Mouse (Mus musculus): ENCODE data around the gene Fam104a. TPM values are rescaled to one million over a fixed set of nuclear protein-coding genes. Genes with fewer than 3 reads are reported as not detected.

Fam104a gene
- total and polyA plus RNA-seq, 3 experiments, result 33.6 to 38.1 TPM; not detected in 1

DNA sequence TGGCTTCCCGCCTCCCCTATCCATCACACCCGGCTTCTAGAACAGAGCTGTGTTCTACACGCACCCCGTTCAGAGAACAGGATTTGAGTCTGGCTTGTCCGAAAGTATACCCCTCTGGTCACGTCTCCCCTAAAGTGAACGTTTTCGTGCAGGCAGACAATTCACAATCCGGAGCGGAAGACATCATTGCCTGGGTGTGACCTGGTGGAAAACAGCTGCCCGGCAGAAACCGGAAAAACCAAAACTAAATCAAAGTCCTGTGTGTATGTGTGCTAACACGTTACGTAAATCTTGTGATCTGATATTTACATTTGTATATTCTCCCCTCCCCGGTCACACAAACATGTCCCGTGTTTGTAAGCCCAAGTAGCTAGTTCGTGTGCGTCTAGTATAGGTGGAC is 58.5 kb downstream of the Fam104a start:
- no peak for DNase-seq (ENCODE audit: low read depth, low spot score)
- peaks cover 0 to 3% of the 10 kb centered on the region in 2 experiments; a peak in 2 of 4 replicates for H3K4me1 ChIP-seq (ENCODE audit: control insufficient read depth in 1 of 2, insufficient read depth in 2 of 2, low read length in 2 of 2)
- H3K79me2 ChIP-seq (ENCODE audit: control insufficient read depth, insufficient read depth, low read length, poor library complexity), result no peaks in the 10 kb centered on the region
- no peak overlapping the region for H3K9ac ChIP-seq (ENCODE audit: control insufficient read depth, low read depth, low read length, poor library complexity, severe bottlenecking)
- TF ChIP-seq MAZ (IDR thresholded peaks at IDR 0.05; ENCODE audit: low read depth, low read length) (no peak), CHD1 (IDR thresholded peaks at IDR 0.05; ENCODE audit: low read depth, low read length) (no peak)
- H3K27ac ChIP-seq (ENCODE audit: control insufficient read depth, low read depth, low read length), result no peak overlapping the region
- H3K4me3 ChIP-seq (ENCODE audit: control insufficient read depth in 1 of 2, insufficient read depth in 1 of 2, low read depth in 2 of 2, low read length in 2 of 2), result no peak overlapping the region
- H3K27me3 ChIP-seq (ENCODE audit: control insufficient read depth in 1 of 2, insufficient read depth in 2 of 2, low read length in 2 of 2), result no peaks in the 10 kb centered on the region; a peak in 1 of 4 replicates
- no peaks in the 10 kb centered on the region for H3K9me3 ChIP-seq (replicated peaks; ENCODE audit: insufficient read depth, low read length)
- H3K36me3 ChIP-seq (ENCODE audit: control insufficient read depth in 1 of 2, insufficient read depth in 2 of 2, low read length in 2 of 2), result no peaks in the 10 kb centered on the region

DNA sequence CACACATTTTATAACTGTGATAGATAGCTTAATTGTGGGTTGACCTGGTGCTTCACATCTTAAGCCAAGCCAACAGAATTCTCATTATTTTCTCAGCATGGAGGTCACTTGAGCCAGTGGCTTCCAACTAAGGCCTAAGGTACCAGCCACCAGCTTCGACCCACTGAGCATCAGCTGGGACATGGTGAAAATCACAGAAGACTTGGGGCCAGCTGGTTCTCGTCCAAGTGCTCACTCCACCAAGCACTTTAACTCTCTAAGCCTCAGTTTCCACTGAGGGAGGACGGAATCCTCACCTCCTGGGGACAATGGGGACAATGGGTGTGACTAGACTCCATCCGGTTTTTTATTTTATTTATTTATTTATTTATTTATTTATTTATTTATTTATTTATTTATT is 61.9 kb downstream of the Fam104a start:
- no peak for DNase-seq (ENCODE audit: low read depth, low spot score)
- no peak overlapping the region for H3K4me3 ChIP-seq (ENCODE audit: control insufficient read depth in 1 of 2, insufficient read depth in 1 of 2, low read depth in 2 of 2, low read length in 2 of 2)
- H3K36me3 ChIP-seq (ENCODE audit: control insufficient read depth in 1 of 2, insufficient read depth in 2 of 2, low read length in 2 of 2), result no peaks in the 10 kb centered on the region
- H3K9ac ChIP-seq (ENCODE audit: control insufficient read depth, low read depth, low read length, poor library complexity, severe bottlenecking), result no peak overlapping the region
- H3K79me2 ChIP-seq (ENCODE audit: control insufficient read depth, insufficient read depth, low read length, poor library complexity), result no peaks in the 10 kb centered on the region; the same call in 1 of the 2 replicates
- no peaks in the 10 kb centered on the region for H3K27me3 ChIP-seq (ENCODE audit: control insufficient read depth in 1 of 2, insufficient read depth in 2 of 2, low read length in 2 of 2)
- no peak for TF ChIP-seq BHLHE40 (IDR thresholded peaks at IDR 0.05; ENCODE audit: borderline replicate concordance, low read depth, low read length)
- no peak for TF ChIP-seq CHD2 (IDR thresholded peaks at IDR 0.05; ENCODE audit: low read length)
- no peak for TF ChIP-seq MAFK (IDR thresholded peaks at IDR 0.05; ENCODE audit: borderline replicate concordance, low read depth, low read length)
- no peak for TF ChIP-seq POLR2AphosphoS2 (IDR thresholded peaks at IDR 0.05; ENCODE audit: low read length)
- TF ChIP-seq RCOR1 (IDR thresholded peaks at IDR 0.05; ENCODE audit: low read depth, low read length), result no peak
- H3K27ac ChIP-seq (ENCODE audit: control insufficient read depth, low read depth, low read length), result no peak overlapping the region
- H3K4me1 ChIP-seq (ENCODE audit: control insufficient read depth in 1 of 2, insufficient read depth in 2 of 2, low read length in 2 of 2), result peaks cover 2 to 4% of the 10 kb centered on the region in 2 experiments
- H3K9me3 ChIP-seq (replicated peaks; ENCODE audit: insufficient read depth, low read length), result no peaks in the 10 kb centered on the region

- Histone ChIP-seq H3K4me1 (ENCODE audit: control insufficient read depth in 1 of 2, insufficient read depth in 2 of 2, low read length in 2 of 2) (peaks cover 0 to 4% of the 10 kb centered on the region in 2 experiments; a peak in 2 of 4 replicates), H3K9ac (ENCODE audit: control insufficient read depth, low read depth, low read length, poor library complexity, severe bottlenecking) (no peak overlapping the region), H3K27me3 (ENCODE audit: control insufficient read depth in 1 of 2, insufficient read depth in 2 of 2, low read length in 2 of 2) (no peaks in the 10 kb centered on the region), H3K4me3 (ENCODE audit: control insufficient read depth in 1 of 2, insufficient read depth in 1 of 2, low read depth in 2 of 2, low read length in 2 of 2) (no peak overlapping the region), H3K79me2 (ENCODE audit: control insufficient read depth, insufficient read depth, low read length, poor library complexity) (no peaks in the 10 kb centered on the region; the same call in 1 of the 2 replicates), H3K36me3 (ENCODE audit: control insufficient read depth in 1 of 2, insufficient read depth in 2 of 2, low read length in 2 of 2) (no peaks in the 10 kb centered on the region), H3K9me3 (replicated peaks; ENCODE audit: insufficient read depth, low read length) (no peaks in the 10 kb centered on the region), H3K27ac (ENCODE audit: control insufficient read depth, low read depth, low read length) (no peak overlapping the region)
- DNase-seq (ENCODE audit: low read depth, low spot score), result no peak
- no peak for TF ChIP-seq E2F4 (IDR thresholded peaks at IDR 0.05; ENCODE audit: borderline replicate concordance, low read depth, low read length)
- TF ChIP-seq HCFC1 (IDR thresholded peaks at IDR 0.05; ENCODE audit: low read depth, low read length), result no peak
- no peak for TF ChIP-seq EP300 (IDR thresholded peaks at IDR 0.05; ENCODE audit: low read depth in 1 of 2, low read length in 2 of 2)
- TF ChIP-seq GATA1 (IDR thresholded peaks at IDR 0.05; ENCODE audit: low read depth, low read length), result no peak
- no peak for TF ChIP-seq USF2 (IDR thresholded peaks at IDR 0.05; ENCODE audit: borderline replicate concordance in 1 of 2, insufficient read depth in 1 of 2, low read depth in 1 of 2, low read length in 2 of 2)
- TF ChIP-seq TCF12 (IDR thresholded peaks at IDR 0.05; ENCODE audit: low read depth, low read length), result no peak
- TF ChIP-seq GABPA (IDR thresholded peaks at IDR 0.05; ENCODE audit: low read depth, low read length), result no peak
- TF ChIP-seq MAFK (IDR thresholded peaks at IDR 0.05; ENCODE audit: borderline replicate concordance, low read depth, low read length), result no peak
- no peak for TF ChIP-seq ZKSCAN1 (IDR thresholded peaks at IDR 0.05; ENCODE audit: low read depth, low read length)
Measured at GRCm38 (mm10) chr11:113621001-113621400, 63.0 kb downstream of the Fam104a start.

Data from MEL (cell line).